7 mouse cellular contexts compared by ENCODE assay signal in the genomic region with DNA sequence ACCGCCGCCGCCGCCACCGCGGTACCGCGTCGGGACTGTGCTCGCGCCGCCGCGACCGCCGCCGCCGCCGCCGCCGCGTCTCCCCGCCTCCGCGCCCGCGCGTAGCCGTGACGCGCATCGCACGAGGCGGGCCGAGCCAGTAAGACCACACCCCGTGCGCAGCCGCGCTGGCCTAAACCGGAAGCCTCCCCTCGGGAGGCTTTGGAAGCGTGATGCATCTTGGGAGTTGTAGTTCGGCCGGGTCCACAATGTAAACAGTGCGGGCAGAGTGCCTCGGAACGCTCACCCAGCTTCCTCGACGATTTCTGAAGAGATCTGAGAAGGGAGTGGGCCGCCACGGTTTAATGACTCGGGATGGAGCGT. TPM values are rescaled to one million over a fixed set of nuclear protein-coding genes. Genes with fewer than 3 reads are reported as not detected.
DNase-seq lines count a peak whose midpoint lies in the region; ATAC-seq and TF ChIP-seq lines count a peak whose summit lies in the region.

No protein-coding gene starts in this region.

- H3K4me1 ChIP-seq in embryonic facial prominence, embryonic 11.5 days (ENCODE audit: control insufficient read depth, insufficient read depth, low read length): no peaks in the 10 kb centered on the region
- peaks cover 7% of the 10 kb centered on the region; the same call in 1 of the 2 replicates for H3K4me1 ChIP-seq in kidney, adult 2 months (ENCODE audit: control insufficient read depth, insufficient read depth, low read length)
- peaks cover 11% of the 10 kb centered on the region for H3K4me1 ChIP-seq in limb, embryonic 12.5 days (replicated peaks)
- H3K4me1 ChIP-seq in midbrain, embryonic 15.5 days: peaks cover 33% of the 10 kb centered on the region
- H3K4me1 ChIP-seq in spleen, adult 2 months (ENCODE audit: control insufficient read depth, insufficient read depth, insufficient read length): peaks cover 3% of the 10 kb centered on the region; the same call in 1 of the 2 replicates

- peak overlapping the region; percentile 89 for H3K9ac ChIP-seq in embryonic facial prominence, embryonic 11.5 days (replicated peaks; ENCODE audit: low read length)
- H3K9ac ChIP-seq in limb, embryonic 12.5 days (replicated peaks): peak overlapping the region; percentile 81
- peak overlapping the region; percentile 83 for H3K9ac ChIP-seq in midbrain, embryonic 15.5 days

- TF ChIP-seq CTCF in kidney, adult 2 months (conservative IDR thresholded peaks at IDR 0.05; ENCODE audit: insufficient read depth, insufficient read length, low read depth, low read length): no peak
- no peak for TF ChIP-seq CTCF in spleen, adult 2 months (IDR thresholded peaks at IDR 0.05; ENCODE audit: extremely low read depth, insufficient read depth, insufficient read length, insufficient replicate concordance)

- H3K4me2 ChIP-seq in embryonic facial prominence, embryonic 11.5 days (ENCODE audit: low read depth, low read length): peak overlapping the region; percentile 55
- peak overlapping the region; percentile 67 for H3K4me2 ChIP-seq in limb, embryonic 12.5 days
- H3K4me2 ChIP-seq in midbrain, embryonic 15.5 days: peak overlapping the region; percentile 80

- no peaks in the 10 kb centered on the region for H3K9me3 ChIP-seq in embryonic facial prominence, embryonic 11.5 days (replicated peaks; ENCODE audit: control insufficient read depth, low read length)
- no peaks in the 10 kb centered on the region for H3K9me3 ChIP-seq in limb, embryonic 12.5 days
- no peaks in the 10 kb centered on the region for H3K9me3 ChIP-seq in midbrain, embryonic 15.5 days

- TF ChIP-seq POLR2A in kidney, adult 2 months (IDR thresholded peaks at IDR 0.05; ENCODE audit: low read depth, low read length): peak; percentile 83
- TF ChIP-seq POLR2A in spleen, adult 2 months (IDR thresholded peaks at IDR 0.05; ENCODE audit: low read depth, low read length): peak; percentile 63

- no peaks in the 10 kb centered on the region for H3K27me3 ChIP-seq in embryonic facial prominence, embryonic 11.5 days (ENCODE audit: control insufficient read depth, insufficient read depth, low read length)
- no peaks in the 10 kb centered on the region for H3K27me3 ChIP-seq in kidney, adult 2 months (replicated peaks; ENCODE audit: control insufficient read depth, insufficient read depth, low read length)
- H3K27me3 ChIP-seq in limb, embryonic 12.5 days: no peaks in the 10 kb centered on the region
- H3K27me3 ChIP-seq in midbrain, embryonic 15.5 days (replicated peaks): no peaks in the 10 kb centered on the region
- H3K27me3 ChIP-seq in spleen, adult 2 months (ENCODE audit: control insufficient read depth, insufficient read depth, low read length): no peaks in the 10 kb centered on the region

- peak; percentile 99 for ATAC-seq in embryonic facial prominence, embryonic 11.5 days (replicated peaks; ENCODE audit: insufficient number of reproducible peaks, low FRiP score, low TSS enrichment, low read depth)
- peak; percentile 99 for ATAC-seq in limb, embryonic 12.5 days (ENCODE audit: insufficient number of reproducible peaks, insufficient read depth, low FRiP score, low TSS enrichment, low read depth)
- ATAC-seq in midbrain, embryonic 15.5 days (replicated peaks): peak; percentile 99

- peak overlapping the region; percentile 85 for H3K27ac ChIP-seq in embryonic facial prominence, embryonic 11.5 days (replicated peaks; ENCODE audit: low read depth, low read length)
- peak overlapping the region; percentile 97 for H3K27ac ChIP-seq in kidney, adult 2 months (ENCODE audit: insufficient read depth, low read depth, low read length)
- peak overlapping the region; percentile 90 for H3K27ac ChIP-seq in limb, embryonic 12.5 days
- peak overlapping the region; percentile 95 for H3K27ac ChIP-seq in midbrain, embryonic 15.5 days
- peak overlapping the region; percentile 70 for H3K27ac ChIP-seq in spleen, adult 2 months (ENCODE audit: insufficient read depth, low read length)

- WGBS in embryonic facial prominence, embryonic 11.5 days: under 1% methylated on average over 38 of the region's 53 CpGs
- under 1% methylated on average over 53 of the region's 53 CpGs for WGBS in kidney, adult 2 months
- 0% methylated on average over 49 of the region's 53 CpGs for WGBS in limb, embryonic 12.5 days
- WGBS in midbrain, embryonic 15.5 days: under 1% methylated on average over 48 of the region's 53 CpGs
- WGBS in spleen, adult 2 months: under 1% methylated on average over 44 of the region's 53 CpGs

- peak; percentile 96 for DNase-seq in adrenal gland, postnatal 14 days
- peak; percentile 100 for DNase-seq in embryonic facial prominence, embryonic 11.5 days (ENCODE audit: low spot score)
- DNase-seq in heart, adult 18-20 months: peak; percentile 97 to 98
- DNase-seq in kidney, adult 2 months: peak; percentile 98
- DNase-seq in spleen, adult 2 months (ENCODE audit: low read depth in 1 of 2, low spot score in 2 of 2): peak; percentile 92 to 97

- H3K36me3 ChIP-seq in embryonic facial prominence, embryonic 11.5 days (replicated peaks; ENCODE audit: control insufficient read depth, insufficient read depth, low read depth, low read length): no peaks in the 10 kb centered on the region
- H3K36me3 ChIP-seq in kidney, adult 2 months (ENCODE audit: control insufficient read depth, insufficient read depth, low read length): no peaks in the 10 kb centered on the region
- no peaks in the 10 kb centered on the region for H3K36me3 ChIP-seq in limb, embryonic 12.5 days
- H3K36me3 ChIP-seq in midbrain, embryonic 15.5 days (replicated peaks): no peaks in the 10 kb centered on the region
- H3K36me3 ChIP-seq in spleen, adult 2 months (ENCODE audit: control insufficient read depth, insufficient read depth, low read length): no peaks in the 10 kb centered on the region

- H3K4me3 ChIP-seq in embryonic facial prominence, embryonic 11.5 days (ENCODE audit: low read depth, low read length): peak overlapping the region; percentile 83
- peak overlapping the region; percentile 98 for H3K4me3 ChIP-seq in kidney, adult 2 months (ENCODE audit: insufficient read depth, low read depth, low read length)
- peak overlapping the region; percentile 85 for H3K4me3 ChIP-seq in limb, embryonic 12.5 days (replicated peaks)
- H3K4me3 ChIP-seq in midbrain, embryonic 15.5 days: peak overlapping the region; percentile 90
- peak overlapping the region; percentile 69 for H3K4me3 ChIP-seq in spleen, adult 2 months (ENCODE audit: extremely low read depth, insufficient read depth, insufficient read length)

RNA-seq across cellular contexts. Expression of gene Adipor2, which starts 28.9 kb away (rescaled TPM):
- total RNA-seq in adrenal gland, postnatal 14 days (2021): 158 and 194 TPM in 2 replicates
- 15.4 and 16.2 TPM in 2 replicates for polyA plus RNA-seq in embryonic facial prominence, embryonic 11.5 days (2014; fragmentation: Nextera tagmentation; extraction: Ambion mirVana)
- 10 to 100 TPM; 71.4 to 86.5 TPM for total RNA-seq in heart, adult 18-20 months (2021)
- 65.7 and 66.6 TPM in 2 replicates for polyA plus RNA-seq in kidney, adult 2 months (2012; rRNA removed)
- polyA plus RNA-seq in limb, embryonic 12.5 days (2016; fragmentation: Nextera tagmentation; extraction: Ambion mirVana): 26.6 and 27.9 TPM in 2 replicates
- 39.2 and 39.3 TPM in 2 replicates for polyA plus RNA-seq in midbrain, embryonic 15.5 days (2015; fragmentation: Nextera tagmentation; extraction: Ambion mirVana)
- 21.0 and 21.4 TPM in 2 replicates for polyA plus RNA-seq in spleen, adult 2 months (2012; rRNA removed)

RNA-seq across cellular contexts. Expression of gene Lrtm2, which starts 58.1 kb away (rescaled TPM):
- total RNA-seq in adrenal gland, postnatal 14 days (2021): 0.23 TPM in 1 of 2 replicates, not detected in the other
- polyA plus RNA-seq in embryonic facial prominence, embryonic 11.5 days (2014; fragmentation: Nextera tagmentation; extraction: Ambion mirVana): 0.10 TPM in 1 of 2 replicates, not detected in the other
- total RNA-seq in heart, adult 18-20 months (2021): under 1 TPM; 0.08 to 0.10 TPM
- 3.0 and 4.1 TPM in 2 replicates for polyA plus RNA-seq in kidney, adult 2 months (2012; rRNA removed)
- 0.18 TPM in 1 of 2 replicates, not detected in the other for polyA plus RNA-seq in limb, embryonic 12.5 days (2016; fragmentation: Nextera tagmentation; extraction: Ambion mirVana)
- 10.6 and 12.7 TPM in 2 replicates for polyA plus RNA-seq in midbrain, embryonic 15.5 days (2015; fragmentation: Nextera tagmentation; extraction: Ambion mirVana)
- 0.44 and 0.65 TPM in 2 replicates for polyA plus RNA-seq in spleen, adult 2 months (2012; rRNA removed)

Comparison
In these comparisons a context has a peak if more than half of its experiments do, and no peak if none do; other contexts are left out.
1. Peak in every context shown above with its lines: DNase-seq, ATAC-seq, H3K4me3 ChIP-seq and H3K27ac ChIP-seq.